Mouse (Mus musculus) forebrain, embryonic 13.5 days (tissue): ENCODE data around the gene Bcl10. TPM values are rescaled to one million over a fixed set of nuclear protein-coding genes. Genes with fewer than 3 reads are reported as not detected.
"Not testable (repeated sequence)": the region's sequence is repeated elsewhere in the genome, so short reads cannot be mapped to it uniquely, and the experiment has no call there.

Experiments used
- ATAC-seq: fragments of 200-750 bp; cut with Nextera tagmentation; 2 replicates; pipeline ENCODE4 v1.8.0; 2017
- H3K27ac ChIP-seq: fragments of 300-500 bp; sonication (generic); 2 replicates; pipeline ENCODE4 v1.5.1; 2015; ENCODE audit warnings: inconsistent platforms, mild to moderate bottlenecking, moderate library complexity
- H3K27me3 ChIP-seq: fragments of 300-500 bp; sonication (generic); 2 replicates; pipeline ENCODE4 v1.6.1; 2015; ENCODE audit warnings: mild to moderate bottlenecking, inconsistent platforms
- H3K36me3 ChIP-seq: fragments of 300-500 bp; sonication (generic); 2 replicates; pipeline ENCODE4 v1.6.1; 2015; ENCODE audit warnings: mild to moderate bottlenecking, inconsistent platforms; ENCODE audit not compliant: poor library complexity, severe bottlenecking
- H3K4me1 ChIP-seq: fragments of 300-500 bp; sonication (generic); 2 replicates; pipeline ENCODE4 v1.6.1; 2015; ENCODE audit warnings: inconsistent platforms
- H3K4me2 ChIP-seq: fragments of 300-500 bp; sonication (generic); 2 replicates; pipeline ENCODE4 v1.6.1; 2015; ENCODE audit warnings: inconsistent platforms, mild to moderate bottlenecking, moderate library complexity
- H3K4me3 ChIP-seq: fragments of 300-500 bp; sonication (generic); 2 replicates; pipeline ENCODE4 v1.5.1; 2015; ENCODE audit warnings: mild to moderate bottlenecking, inconsistent platforms
- H3K9ac ChIP-seq: fragments of 300-500 bp; sonication (generic); 2 replicates; pipeline ENCODE4 v1.6.1; 2015; ENCODE audit warnings: mild to moderate bottlenecking, inconsistent platforms
- H3K9me3 ChIP-seq: fragments of 300-500 bp; sonication (generic); replicated peaks from 2 replicates; pipeline ENCODE4 v1.6.1; 2016; ENCODE audit warnings: inconsistent platforms
- WGBS: fragments of 180-500 bp; shearing (Covaris S2); methylation state at CpG from one replicate; pipeline ENCODE4 v1.1.7; 2015; 5-methylcytosine and 5-hydroxymethylcytosine counted together
- polyA plus RNA-seq: library from polyadenylated mRNA; unstranded; fragments of >200 nt; fragmentation: Nextera tagmentation; extraction: Ambion mirVana; gene quantifications from 2 replicates; pipeline ENCODE4 v1.2.1, GENCODE M21; 2015

The Bcl10 gene
- polyA plus RNA-seq, 1 experiment from 2014 or later = 45.4 TPM

DNA sequence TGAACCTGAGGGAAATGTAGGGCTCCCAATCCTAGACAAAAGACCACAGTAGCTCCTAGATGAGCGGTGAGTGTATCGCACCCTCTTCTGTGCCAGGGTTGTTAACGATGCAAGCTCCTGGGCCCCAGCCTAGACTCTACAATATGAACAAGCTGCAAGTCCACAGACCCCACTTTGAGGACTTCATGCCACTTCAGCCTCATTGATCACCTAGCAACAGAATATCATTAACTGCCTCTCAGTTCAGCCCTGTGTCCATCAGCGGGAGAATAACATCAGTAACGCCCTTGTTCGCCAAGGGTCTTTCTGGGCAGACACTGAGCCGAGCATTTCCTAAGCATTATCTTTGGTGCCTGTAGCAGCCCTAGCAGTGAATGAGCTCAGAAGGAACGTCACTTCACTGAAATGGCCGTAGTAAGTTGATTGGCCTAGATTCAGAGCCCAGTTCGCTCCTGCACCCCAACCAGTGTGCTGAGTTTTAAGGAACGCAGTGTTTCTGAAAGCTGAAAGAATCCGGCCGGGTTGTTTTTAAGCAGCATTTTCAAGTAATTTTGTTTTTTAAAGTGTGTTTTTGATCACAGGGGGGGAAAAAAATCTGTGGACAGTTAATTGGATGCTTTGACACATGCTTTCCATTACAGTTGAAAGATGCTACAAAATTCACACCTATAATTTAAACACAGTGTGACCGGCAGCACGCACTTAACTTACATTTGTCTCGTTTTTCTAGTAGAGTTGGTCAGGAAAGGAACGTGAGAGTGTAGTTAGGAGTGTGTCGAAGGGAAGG lies 32.1 kb upstream of the Bcl10 start:
- no peaks in the 10 kb centered on the region for H3K27me3 ChIP-seq
- peak; percentile 93 for ATAC-seq

DNA sequence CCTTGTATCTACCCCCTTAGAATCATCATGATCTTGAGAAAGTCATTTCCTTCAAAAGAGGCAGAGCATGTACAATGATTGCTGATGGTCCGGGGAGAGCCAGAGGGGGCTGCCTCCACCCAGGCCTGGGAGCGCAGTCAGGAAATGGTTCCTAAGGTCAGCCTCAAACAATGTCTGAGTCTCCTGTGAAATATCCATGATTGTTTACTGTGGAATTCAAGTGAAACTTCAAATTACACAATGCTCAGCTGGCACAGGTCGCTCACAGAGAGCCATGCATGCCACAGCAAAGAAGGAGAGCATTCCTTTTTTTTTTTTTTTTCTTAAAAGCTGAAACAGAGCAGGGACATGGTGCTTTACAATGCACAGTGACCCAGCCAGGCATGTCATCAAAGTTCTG lies 30.2 kb upstream of the Bcl10 start:
- H3K27ac ChIP-seq = peak overlapping the region; percentile 94; the same call in 1 of the 2 replicates
- ATAC-seq = no peak

More for the DNA sequence above, 32.1 kb upstream of the Bcl10 start:
- H3K4me2 ChIP-seq = peak overlapping the region; percentile 4; the same call in 1 of the 2 replicates
- H3K9me3 ChIP-seq = no peaks in the 10 kb centered on the region
- peak overlapping the region; percentile 94 for H3K27ac ChIP-seq
- no peak overlapping the region for H3K9ac ChIP-seq
- H3K36me3 ChIP-seq = peaks cover 7% of the 10 kb centered on the region; the same call in 1 of the 2 replicates
- 16% methylated on average over 18 of the region's 18 CpGs for WGBS
- H3K4me3 ChIP-seq = no peak overlapping the region
- peaks cover 63% of the 10 kb centered on the region for H3K4me1 ChIP-seq

DNA sequence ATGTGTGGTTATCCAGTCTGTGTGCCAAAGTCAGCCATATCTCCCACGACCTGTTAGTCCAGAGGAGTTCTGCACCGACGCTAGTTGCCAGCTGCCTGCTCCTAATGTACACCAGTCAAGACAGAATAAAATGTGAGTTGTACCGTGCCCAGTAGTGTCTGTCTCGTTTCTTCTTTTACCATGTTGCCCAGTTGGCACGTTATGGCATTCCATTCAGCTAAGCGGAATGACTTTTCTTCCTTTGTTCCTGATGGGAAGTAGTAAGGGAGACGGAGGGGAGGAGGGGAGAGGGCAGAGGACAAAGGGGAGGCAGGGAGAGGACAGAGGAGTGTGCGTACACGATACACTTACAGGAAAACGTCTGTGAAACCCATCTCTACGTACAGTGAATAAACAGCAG lies 28.5 kb upstream of the Bcl10 start:
- Histone ChIP-seq H3K27ac (no peak overlapping the region), H3K36me3 (peaks cover 18% of the 10 kb centered on the region; the same call in 1 of the 2 replicates), H3K4me1 (peaks cover 48% of the 10 kb centered on the region), H3K9me3 (no peaks in the 10 kb centered on the region), H3K4me2 (no peak overlapping the region), H3K27me3 (no peaks in the 10 kb centered on the region), H3K9ac (no peak overlapping the region), H3K4me3 (no peak overlapping the region)
- 55% methylated on average over 12 of the region's 12 CpGs for WGBS
- no peak for ATAC-seq

More for the DNA sequence above, 30.2 kb upstream of the Bcl10 start:
- Histone ChIP-seq H3K36me3 (peaks cover 18% of the 10 kb centered on the region; the same call in 1 of the 2 replicates), H3K27me3 (no peaks in the 10 kb centered on the region), H3K9ac (no peak overlapping the region), H3K4me3 (no peak overlapping the region), H3K4me2 (no peak overlapping the region), H3K4me1 (peaks cover 54% of the 10 kb centered on the region), H3K9me3 (no peaks in the 10 kb centered on the region)
- 85% methylated on average over 3 of the region's 3 CpGs for WGBS

DNA sequence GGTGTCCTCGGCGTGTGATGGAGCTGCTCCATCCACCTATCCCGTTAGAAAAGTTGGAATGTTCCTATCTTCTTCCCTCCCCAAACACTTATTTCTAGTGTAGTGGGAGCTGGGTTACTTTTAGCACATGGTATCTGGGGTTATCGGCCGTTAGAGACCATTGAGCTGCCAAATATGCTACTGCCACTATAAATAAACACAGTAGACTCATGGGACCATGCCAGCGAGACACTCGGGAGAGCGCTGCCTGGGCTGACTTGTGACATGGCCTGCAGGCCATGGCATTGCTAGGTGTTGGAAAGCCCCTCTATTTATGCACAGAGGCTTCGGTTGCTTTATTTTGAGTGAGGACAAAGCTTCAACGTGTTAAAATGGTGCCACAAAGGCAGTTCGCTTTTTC lies 24.9 kb upstream of the Bcl10 start:
- Histone ChIP-seq H3K4me1 (peaks cover 27% of the 10 kb centered on the region), H3K27me3 (no peaks in the 10 kb centered on the region), H3K4me3 (no peak overlapping the region), H3K36me3 (peaks cover 18% of the 10 kb centered on the region; the same call in 1 of the 2 replicates), H3K4me2 (no peak overlapping the region), H3K9ac (no peak overlapping the region), H3K27ac (no peak overlapping the region), H3K9me3 (no peaks in the 10 kb centered on the region)
- WGBS = 83% methylated on average over 11 of the region's 11 CpGs
- no peak for ATAC-seq

DNA sequence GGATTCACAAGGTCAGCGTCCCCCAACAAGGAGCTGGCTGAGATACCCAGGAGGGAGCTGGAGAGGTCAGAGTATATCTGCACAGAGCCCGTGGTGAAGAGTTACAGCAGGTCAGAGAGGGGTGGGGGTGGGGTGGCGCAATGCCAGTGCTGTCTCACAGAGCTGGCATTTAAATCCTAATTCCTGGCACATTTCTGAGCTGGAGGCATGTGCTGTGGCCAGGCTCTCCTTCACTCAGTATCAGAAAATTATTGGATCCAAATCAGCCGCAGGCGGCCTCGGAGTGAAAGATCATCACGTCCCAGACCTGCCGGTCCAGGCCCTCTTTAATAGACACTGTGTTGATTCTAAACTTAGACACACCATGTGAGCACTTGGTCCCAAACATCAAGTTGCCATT lies 22.8 kb upstream of the Bcl10 start:
- H3K27me3 ChIP-seq = no peaks in the 10 kb centered on the region
- H3K4me3 ChIP-seq = no peak overlapping the region
- peaks cover 18% of the 10 kb centered on the region; the same call in 1 of the 2 replicates for H3K36me3 ChIP-seq
- no peak overlapping the region for H3K4me2 ChIP-seq
- H3K9ac ChIP-seq = no peak overlapping the region
- no peak overlapping the region for H3K27ac ChIP-seq
- 87% methylated on average over 8 of the region's 8 CpGs for WGBS
- H3K9me3 ChIP-seq = no peaks in the 10 kb centered on the region
- ATAC-seq = peak; percentile 37; the same call in 1 of the 2 replicates
- peaks cover 20% of the 10 kb centered on the region for H3K4me1 ChIP-seq

DNA sequence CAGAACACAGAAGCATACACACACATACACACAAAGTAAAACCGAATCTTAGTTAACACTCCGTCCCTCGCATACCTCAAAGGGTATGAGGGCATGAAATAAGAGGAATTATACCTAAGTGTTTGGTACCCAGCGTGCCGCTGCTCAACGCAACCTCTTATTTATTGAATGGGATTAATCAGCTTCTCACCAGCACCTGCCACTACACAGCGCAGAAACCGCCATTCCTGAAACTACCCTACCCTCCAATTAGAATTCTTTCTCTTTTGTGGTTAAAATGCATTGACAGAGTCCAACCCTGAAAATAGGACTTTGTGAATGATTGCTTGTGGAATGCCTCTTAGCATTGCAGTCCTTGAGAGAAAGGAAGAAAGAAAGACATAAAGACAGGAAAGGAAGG lies 19.1 kb upstream of the Bcl10 start:
- WGBS = 44% methylated on average over 8 of the region's 8 CpGs
- ATAC-seq = peak; percentile 36; the same call in 1 of the 2 replicates
- Histone ChIP-seq H3K4me2 (no peak overlapping the region), H3K36me3 (no peaks in the 10 kb centered on the region), H3K4me1 (peaks cover 20% of the 10 kb centered on the region), H3K4me3 (no peak overlapping the region), H3K27me3 (no peaks in the 10 kb centered on the region), H3K9me3 (no peaks in the 10 kb centered on the region), H3K27ac (peak overlapping the region; percentile 10; the same call in 1 of the 2 replicates), H3K9ac (no peak overlapping the region)

DNA sequence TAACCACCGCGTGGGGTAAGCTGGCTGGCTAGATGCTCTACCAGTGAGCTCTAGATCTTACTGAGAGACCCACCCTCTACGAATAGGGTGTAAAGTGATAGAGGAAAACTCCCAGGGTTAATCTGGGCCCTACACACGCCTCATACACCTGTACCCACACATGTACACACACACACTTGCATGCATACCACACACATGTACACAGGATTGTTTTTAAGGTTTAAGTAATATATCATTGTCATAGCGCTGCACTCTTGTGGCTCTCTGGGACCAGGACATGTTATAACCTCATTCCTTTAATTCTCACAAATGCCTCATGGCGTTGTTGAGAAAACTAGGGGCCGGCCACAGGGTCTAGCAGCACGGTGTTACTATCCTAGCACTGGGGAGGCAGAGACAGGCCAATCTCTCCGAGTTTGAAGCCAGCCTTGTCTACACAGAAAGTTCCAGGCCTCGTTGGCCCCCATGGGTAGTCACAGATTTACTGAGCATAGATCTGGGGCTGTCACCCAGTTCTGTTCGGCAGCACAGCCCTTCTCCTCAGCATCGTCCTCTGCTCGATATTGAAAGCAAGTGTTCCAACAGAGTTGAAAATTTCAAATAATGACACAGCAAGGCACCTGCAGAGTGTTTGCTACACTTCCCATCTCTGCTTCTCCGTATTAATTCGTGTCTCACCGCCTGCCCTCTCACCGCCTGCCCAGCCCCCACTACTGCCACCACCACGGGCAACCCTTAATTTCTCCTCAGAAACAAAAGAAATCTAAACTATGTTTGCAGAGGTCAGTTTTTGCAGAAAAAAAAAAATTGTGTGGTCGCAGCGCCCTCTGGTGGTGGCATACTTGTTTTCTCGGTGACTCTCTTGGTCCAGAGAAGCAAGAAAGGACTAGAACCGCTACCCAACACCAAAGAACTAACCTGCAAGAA lies 17.5 kb upstream of the Bcl10 start:
- Histone ChIP-seq H3K36me3 (no peaks in the 10 kb centered on the region), H3K4me1 (peaks cover 12% of the 10 kb centered on the region), H3K9ac (no peak overlapping the region), H3K27me3 (no peaks in the 10 kb centered on the region), H3K9me3 (no peaks in the 10 kb centered on the region), H3K4me2 (peak overlapping the region; percentile 38), H3K4me3 (no peak overlapping the region; the same call in 1 of the 2 replicates), H3K27ac (no peak overlapping the region)
- 47% methylated on average over 22 of the region's 22 CpGs for WGBS
- ATAC-seq = peak; percentile 50

DNA sequence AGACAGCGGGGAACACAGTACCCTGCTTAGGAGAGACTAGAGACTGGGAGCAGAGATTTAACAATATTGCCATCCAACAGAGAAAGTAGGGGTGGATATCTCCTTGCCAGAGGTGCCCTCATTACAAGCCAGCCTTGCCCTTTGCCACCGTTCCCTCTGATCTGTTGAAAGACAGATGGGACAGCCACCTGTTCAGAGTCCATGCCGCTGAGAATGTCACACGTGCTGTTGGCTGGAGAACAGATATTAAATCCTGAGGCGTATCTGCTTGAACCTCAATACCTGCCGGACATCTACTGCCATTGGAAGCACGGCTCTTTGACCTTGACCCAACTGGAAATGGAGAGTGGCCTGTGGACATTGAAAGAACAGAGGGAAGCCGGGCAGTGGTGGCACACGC lies 16.0 kb upstream of the Bcl10 start:
- Histone ChIP-seq H3K9ac (no peak overlapping the region), H3K4me2 (no peak overlapping the region), H3K4me3 (no peak overlapping the region), H3K27me3 (no peaks in the 10 kb centered on the region), H3K36me3 (no peaks in the 10 kb centered on the region), H3K4me1 (peaks cover 12% of the 10 kb centered on the region), H3K27ac (no peak overlapping the region), H3K9me3 (no peaks in the 10 kb centered on the region)
- no peak for ATAC-seq
- WGBS = 91% methylated on average over 9 of the region's 9 CpGs

DNA sequence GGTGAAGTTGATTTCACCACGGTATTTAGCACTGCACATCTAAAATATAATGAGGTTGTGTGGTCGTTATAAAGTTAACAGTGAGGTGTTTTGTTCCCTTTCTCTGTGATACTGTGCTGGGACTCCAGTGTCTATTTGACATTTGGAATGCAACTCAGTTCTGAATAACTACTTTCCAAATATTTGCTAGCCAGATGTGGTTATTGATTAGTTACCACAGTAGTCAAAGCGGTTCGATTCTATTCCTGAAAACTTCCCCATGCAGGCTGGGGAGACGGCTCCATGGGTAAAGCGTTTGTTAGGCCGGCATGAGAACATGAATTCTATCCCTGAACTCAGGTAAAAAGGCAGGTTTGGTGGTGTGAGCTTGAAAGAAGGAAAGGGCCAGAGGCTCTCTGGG lies 10.1 kb upstream of the Bcl10 start:
- H3K36me3 ChIP-seq = no peaks in the 10 kb centered on the region
- 86% methylated on average over 7 of the region's 7 CpGs for WGBS
- no peaks in the 10 kb centered on the region for H3K27me3 ChIP-seq

DNA sequence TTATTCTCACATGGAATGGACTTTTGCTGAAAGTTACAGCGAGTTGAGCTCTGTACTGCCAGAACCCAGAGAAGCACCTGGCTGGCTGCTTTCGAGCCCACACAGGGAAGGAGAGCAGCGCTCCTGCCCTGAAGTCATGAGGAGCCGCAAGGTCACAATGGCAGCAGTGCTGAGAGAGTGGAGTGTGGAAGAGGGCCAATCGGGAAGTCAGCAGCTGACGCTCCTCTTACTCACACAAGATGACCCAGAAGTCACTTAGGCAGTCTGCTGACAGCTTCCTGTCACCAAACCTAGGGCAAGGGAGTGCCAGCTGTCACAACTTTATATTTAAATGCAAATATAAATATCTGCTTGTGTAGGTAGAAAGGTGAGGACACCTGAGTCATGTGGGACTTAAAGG lies 9.3 kb upstream of the Bcl10 start:
- WGBS = 83% methylated on average over 6 of the region's 6 CpGs
- Histone ChIP-seq H3K4me1 (no peaks in the 10 kb centered on the region), H3K36me3 (no peaks in the 10 kb centered on the region), H3K27me3 (no peaks in the 10 kb centered on the region), H3K4me3 (no peak overlapping the region), H3K9ac (no peak overlapping the region), H3K4me2 (no peak overlapping the region), H3K9me3 (no peaks in the 10 kb centered on the region), H3K27ac (no peak overlapping the region)
- no peak for ATAC-seq

More for the DNA sequence above, 10.1 kb upstream of the Bcl10 start:
- Histone ChIP-seq H3K4me2 (no peak overlapping the region), H3K4me3 (no peak overlapping the region), H3K4me1 (no peaks in the 10 kb centered on the region), H3K27ac (no peak overlapping the region), H3K9ac (no peak overlapping the region), H3K9me3 (no peaks in the 10 kb centered on the region)
- ATAC-seq = no peak

DNA sequence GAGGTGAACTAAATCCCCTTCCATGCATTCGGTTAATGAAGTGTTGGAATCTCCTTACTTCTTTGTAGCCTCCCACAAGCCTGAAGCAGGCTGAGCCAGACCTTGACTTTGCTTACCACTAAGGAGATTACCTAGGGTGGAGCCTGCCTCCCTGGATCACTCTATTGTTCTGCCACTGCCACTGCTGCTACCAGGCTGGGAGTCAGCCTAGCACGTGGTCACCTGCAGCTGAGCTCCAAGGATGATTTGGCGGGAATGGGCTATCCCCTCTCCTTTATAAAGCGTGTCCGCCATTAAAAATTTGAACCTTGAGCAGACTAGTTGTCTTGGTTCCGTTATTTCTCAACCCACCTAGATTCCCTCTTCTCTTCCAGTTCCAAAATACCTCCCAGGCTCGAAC lies 8.7 kb upstream of the Bcl10 start:
- not testable (repeated sequence) for H3K36me3 ChIP-seq, H3K4me1 ChIP-seq, H3K4me2 ChIP-seq, H3K9me3 ChIP-seq, H3K4me3 ChIP-seq, H3K9ac ChIP-seq, ATAC-seq, H3K27ac ChIP-seq, H3K27me3 ChIP-seq
- 62% methylated on average over 7 of the region's 7 CpGs for WGBS

DNA sequence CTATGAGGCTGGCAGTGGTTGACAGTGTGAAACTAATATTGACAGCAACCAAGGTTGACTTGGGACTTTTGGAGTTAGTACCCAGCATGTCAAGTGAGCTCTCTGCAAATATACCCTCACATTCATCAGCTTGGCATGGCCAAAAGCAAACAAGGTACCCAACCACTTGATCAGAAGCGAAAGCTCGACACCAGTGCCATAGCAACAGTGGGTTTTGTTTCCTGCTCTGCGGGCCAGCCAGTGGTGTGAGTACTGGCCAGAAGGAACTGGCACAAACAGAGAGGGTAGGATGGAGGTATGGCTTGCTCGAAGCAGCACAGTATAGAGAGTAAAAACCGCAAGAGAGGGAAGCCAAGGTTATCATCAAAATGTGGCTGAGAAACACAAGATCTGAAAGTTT lies 6.2 kb upstream of the Bcl10 start:
- Histone ChIP-seq H3K27me3 (no peaks in the 10 kb centered on the region), H3K4me1 (no peaks in the 10 kb centered on the region), H3K27ac (no peak overlapping the region), H3K9ac (no peak overlapping the region), H3K9me3 (no peaks in the 10 kb centered on the region), H3K36me3 (no peaks in the 10 kb centered on the region), H3K4me3 (no peak overlapping the region), H3K4me2 (no peak overlapping the region)
- ATAC-seq = no peak
- 87% methylated on average over 5 of the region's 5 CpGs for WGBS
